Mouse (Mus musculus) regulatory T cell (primary cell): ENCODE results near the gene 4930402H24Rik.

Experiments
- in situ Hi-C: fragments of 300-600 bp; cut with MboI, MseI; formaldehyde crosslinking; loops from one replicate; pipeline ENCODE4 v1.15.1; 2025; ENCODE audit warnings: high pct_unique_total_duplicates

Gene 4930402H24Rik

GRCm38 (mm10) chr2:130667559-130667958 lies 238.6 kb downstream of the 4930402H24Rik start, which contains the start of gene Itpa:
TSS of gene Itpa (plus strand) at chr2:130667610.
- in situ Hi-C loops, result no loop called here

DNA sequence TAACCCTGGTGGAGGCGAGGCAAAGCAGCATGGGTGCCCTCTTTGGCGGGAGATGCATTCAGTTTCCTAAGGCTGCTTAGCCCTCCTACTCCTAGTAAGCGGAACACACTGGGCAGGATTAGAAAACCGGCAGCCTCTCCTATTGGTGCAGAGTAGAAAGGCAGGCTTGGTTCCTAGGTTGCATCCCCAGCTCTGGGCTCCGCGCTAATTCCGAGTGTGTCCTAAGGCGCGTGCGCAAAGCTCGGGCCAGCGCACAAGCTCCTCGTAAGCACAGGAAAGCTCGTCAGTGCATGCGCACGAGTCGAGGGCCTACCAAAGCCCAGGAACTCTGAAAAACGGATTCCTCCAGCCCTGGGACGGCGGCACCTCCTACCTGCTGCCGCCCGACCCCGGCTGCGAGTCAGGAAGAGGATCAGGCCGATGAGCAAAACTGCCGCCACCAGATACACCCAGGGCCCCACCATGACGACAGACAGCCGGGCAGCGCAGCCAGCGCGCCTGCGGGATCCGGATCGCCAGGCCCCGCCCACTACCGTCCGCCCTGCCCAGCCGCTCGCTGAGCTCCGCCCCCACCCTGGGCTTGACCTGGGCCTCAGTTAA lies 242.0 kb downstream of the 4930402H24Rik start, which contains the start of gene Ddrgk1:
TSS of gene Ddrgk1 (minus strand) at position 558 of the 600 bp plus-strand sequence.
- in situ Hi-C loops, result no loop called here

DNA sequence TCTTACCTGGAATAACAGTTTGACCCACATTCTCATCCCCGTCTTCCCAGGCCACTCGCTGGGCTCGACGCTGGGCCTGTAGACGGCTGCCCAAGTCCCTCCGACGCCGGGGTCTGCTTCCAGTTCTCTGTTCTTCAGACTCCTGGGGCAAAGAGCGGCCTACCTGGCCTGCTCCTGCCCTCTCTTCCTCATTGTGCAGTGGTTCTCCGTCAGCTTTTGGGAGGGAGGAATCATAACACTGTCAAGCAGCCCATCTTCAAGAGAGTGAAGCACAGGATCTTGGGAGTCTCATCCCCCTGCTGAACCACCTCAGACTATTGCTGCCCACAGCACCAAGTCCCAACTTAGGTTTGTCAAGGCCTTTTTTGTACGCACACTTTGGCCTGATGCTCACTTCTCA lies 242.9 kb downstream of the 4930402H24Rik start:
- in situ Hi-C loops, result no loop called here

- in situ Hi-C loops, result no loop called here
These were observed 247.7 kb downstream of the 4930402H24Rik start for GRCm38 (mm10) chr2:130658530-130658929.

DNA sequence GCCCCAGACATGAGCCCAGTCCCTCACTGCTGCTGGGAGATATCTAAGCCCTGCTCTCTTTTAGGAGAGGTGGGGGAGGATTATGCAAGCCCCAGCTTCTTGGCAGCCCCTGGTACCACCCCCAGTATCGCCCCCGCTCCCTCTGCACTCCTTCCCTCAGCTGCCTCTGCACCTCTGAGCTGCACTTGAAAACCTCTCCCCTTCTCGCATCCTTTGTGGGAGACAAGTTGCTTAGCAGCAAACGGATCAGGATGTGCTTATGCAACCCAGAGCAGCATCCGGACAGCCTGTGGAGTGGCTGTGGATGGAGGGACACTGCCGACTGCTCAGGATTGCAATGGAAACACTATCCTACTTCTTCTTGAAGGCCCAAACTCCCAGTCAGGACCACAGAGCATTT lies 248.7 kb downstream of the 4930402H24Rik start:
- in situ Hi-C loops, result no loop called here

- in situ Hi-C loops, result no loop called here
These were observed 249.7 kb downstream of the 4930402H24Rik start for GRCm38 (mm10) chr2:130656536-130656935.
